Mouse (Mus musculus): Measurements from ENCODE around the gene Top3a. TPM values are rescaled to one million over a fixed set of nuclear protein-coding genes. Genes with fewer than 3 reads are reported as not detected.

The Top3a gene
- total RNA-seq, 2 experiments from 2014 or later: 3.4 to 3.9 TPM

DNA sequence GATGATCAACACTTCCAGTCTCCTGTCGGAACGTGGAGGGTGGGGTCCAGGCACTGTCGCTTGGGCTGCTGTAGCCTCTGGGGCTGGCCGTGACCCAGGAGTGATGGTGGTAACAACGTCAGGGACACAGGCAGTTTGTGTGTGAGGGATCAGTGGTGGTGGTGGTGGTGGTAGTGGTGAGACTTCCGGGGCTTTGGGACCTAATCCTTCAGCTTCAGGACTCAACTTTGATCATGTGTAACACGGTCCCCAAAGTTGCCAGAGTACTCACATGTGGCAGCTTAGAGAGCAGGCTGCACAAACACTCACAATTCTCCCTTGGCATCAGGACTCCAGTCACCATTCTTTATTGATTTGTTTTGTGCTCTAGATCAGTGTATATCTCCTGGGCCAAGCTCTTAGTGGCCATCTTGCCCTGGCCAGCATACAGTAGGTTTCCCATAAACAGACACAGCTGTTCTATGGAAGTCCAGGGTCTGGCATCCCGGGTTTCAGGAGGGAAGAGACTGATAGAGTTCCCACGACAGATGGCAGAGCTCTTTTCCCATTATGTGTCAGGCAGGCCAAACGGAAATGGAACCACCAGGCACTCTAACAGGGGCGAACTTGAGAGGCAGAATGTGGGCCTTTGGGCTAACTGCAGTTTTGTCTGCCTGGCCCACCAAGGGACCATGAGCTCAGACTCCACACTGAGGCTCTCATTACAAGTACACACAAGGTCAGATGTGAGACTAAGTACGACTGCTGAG, 49.6 kb downstream of the Top3a start:
- intact Hi-C loops (cut with DNase I): loop anchor here (2.0 kb wide), 1 partner anchor 49 kb away; the partner anchor contains the start of genes Smcr8 and Top3a
- no peak for DNase-seq (ENCODE audit: low spot score in 2 of 2)

GRCm38 (mm10) chr11:60726601-60727391, 50.4 kb downstream of the Top3a start, which contains the start of gene Flii:
Gene Flii (minus strand): TSS chr11:60727263.
- peak in 1 of 2 experiments; percentile 76 for DNase-seq (ENCODE audit: low spot score in 2 of 2)
- intact Hi-C loops (cut with DNase I): no loop called here

GRCm38 (mm10) chr11:60719263-60719662, 57.9 kb downstream of the Top3a start:
- intact Hi-C loops (cut with DNase I): no loop called here
- DNase-seq (ENCODE audit: low spot score in 2 of 2): no peak

DNA sequence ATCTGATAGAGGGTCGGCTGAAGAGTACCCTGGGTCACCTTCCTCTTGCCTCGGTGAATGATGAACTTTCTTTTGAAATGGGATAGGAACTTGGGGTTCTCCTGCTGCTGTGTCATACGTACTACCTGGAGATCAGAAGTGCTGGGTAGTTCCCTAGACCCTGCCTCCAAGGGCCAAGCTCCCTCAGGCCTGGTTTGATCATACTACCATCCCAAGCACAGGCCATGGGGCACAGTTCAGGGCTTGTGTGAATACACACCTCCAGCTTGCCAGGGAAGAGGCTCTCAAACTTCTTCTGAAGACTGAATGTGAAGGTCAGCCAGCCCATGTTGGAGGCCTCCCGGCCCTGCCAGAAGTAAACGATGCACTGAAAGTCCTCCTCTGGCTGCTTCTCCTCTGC, 61.3 kb downstream of the Top3a start:
- DNase-seq (ENCODE audit: low spot score in 2 of 2): no peak
- intact Hi-C loops (cut with DNase I): no loop called here

DNA sequence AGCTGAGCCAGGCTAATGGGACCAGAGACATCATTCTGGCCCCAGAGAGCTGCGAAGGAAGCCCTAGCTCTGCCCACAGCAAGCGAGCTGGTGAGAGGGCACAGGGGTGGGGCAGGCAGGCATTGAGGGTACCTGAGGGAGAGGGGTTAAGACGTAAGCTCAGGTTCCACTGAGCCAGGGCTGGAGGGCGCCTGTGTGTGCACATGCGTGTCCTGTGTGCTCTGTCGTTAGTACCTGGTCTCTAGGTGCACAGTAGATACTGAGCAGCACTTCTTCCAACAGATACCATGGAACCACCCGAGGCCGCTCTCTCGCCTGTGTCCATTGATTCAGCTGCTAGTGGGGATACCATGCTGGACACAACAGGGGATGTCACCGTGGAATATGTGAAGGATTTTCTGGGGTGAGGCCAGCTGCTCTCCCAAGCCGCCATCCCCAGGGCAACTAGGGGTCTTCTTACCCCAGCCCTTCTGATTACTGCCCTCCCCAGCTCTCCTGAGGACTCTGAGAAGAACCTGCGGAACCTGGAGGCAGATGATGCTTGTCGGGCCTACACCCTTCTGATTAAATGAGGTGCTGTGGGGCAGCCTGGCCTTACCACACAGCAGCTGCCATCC, 64.4 kb downstream of the Top3a start:
- intact Hi-C loops (cut with DNase I): no loop called here
- no peak for DNase-seq (ENCODE audit: low spot score in 2 of 2)

- DNase-seq (ENCODE audit: low spot score in 2 of 2): no peak
- intact Hi-C loops (cut with DNase I): no loop called here
Measured at GRCm38 (mm10) chr11:60712040-60712439, 65.1 kb downstream of the Top3a start.

GRCm38 (mm10) chr11:60711218-60711617, 65.9 kb downstream of the Top3a start:
- DNase-seq (ENCODE audit: low spot score in 2 of 2): no peak
- intact Hi-C loops (cut with DNase I): no loop called here

- intact Hi-C loops (cut with DNase I): no loop called here
- no peak for DNase-seq (ENCODE audit: low spot score in 2 of 2)
Measured at GRCm38 (mm10) chr11:60709481-60710465, 67.4 kb downstream of the Top3a start.

GRCm38 (mm10) chr11:60708631-60709030, 68.5 kb downstream of the Top3a start:
- intact Hi-C loops (cut with DNase I): no loop called here
- DNase-seq (ENCODE audit: low spot score in 2 of 2): no peak

DNA sequence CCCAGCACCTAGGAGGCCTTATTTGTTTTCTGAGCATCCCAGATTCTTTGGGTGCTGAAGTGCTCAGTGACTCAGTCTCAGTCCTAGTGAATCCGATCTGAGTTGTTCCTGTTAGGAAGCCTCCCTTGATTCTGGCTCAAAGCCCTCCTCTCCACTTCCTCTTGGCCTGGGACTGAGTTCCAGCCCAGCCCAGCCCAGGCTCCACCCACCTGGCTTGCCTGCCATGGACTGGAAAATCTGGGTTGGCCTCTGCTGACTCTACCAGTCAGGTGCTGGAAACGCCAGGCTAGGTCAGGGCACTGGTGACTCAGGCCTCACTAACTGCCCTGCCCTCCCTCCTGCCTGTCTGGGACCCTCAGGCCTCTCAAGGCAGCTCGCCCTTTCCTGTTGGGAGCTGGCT, 69.5 kb downstream of the Top3a start:
- DNase-seq (ENCODE audit: low spot score in 2 of 2): peak in 1 of 2 experiments; percentile 10
- intact Hi-C loops (cut with DNase I): no loop called here

DNA sequence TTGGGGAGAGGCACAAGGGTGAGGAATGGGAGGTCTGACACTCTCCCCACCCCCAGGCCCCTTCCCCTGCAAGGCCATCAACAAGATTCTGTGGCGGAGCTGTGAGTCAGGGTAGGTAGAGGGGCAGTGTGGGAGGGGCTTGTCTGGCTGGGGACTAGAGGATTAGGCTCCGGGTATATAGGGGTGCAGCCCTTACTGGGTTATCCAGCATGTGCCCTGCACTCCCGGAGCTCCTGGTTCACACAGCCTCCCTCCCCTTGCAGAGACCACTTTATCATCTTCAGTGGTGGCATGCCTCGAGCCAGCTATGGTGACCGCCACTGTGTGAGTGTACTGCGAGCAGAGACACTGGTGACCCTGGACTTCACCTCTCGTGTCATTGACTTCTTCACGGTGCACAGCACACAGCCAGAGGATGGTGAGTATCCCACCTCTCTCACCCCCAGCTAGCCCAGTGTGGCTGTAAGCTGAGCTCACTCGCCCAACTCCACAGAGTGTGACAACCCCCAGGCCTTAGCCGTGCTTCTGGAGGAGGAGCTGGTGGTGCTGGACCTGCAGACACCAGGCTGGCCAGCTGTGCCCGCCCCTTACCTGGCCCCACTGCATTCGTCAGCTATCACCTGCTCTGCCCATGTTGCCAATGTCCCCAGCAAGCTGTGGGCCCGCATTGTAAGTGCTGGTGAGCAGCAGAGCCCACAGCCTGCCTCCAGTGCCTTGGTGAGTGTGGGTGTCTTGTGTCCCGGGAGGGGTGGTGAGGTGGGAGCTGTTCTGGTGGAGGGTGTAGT, 70.3 kb downstream of the Top3a start:
- intact Hi-C loops (cut with DNase I): no loop called here
- peak in 1 of 2 experiments; percentile 3 for DNase-seq (ENCODE audit: low spot score in 2 of 2)

DNA sequence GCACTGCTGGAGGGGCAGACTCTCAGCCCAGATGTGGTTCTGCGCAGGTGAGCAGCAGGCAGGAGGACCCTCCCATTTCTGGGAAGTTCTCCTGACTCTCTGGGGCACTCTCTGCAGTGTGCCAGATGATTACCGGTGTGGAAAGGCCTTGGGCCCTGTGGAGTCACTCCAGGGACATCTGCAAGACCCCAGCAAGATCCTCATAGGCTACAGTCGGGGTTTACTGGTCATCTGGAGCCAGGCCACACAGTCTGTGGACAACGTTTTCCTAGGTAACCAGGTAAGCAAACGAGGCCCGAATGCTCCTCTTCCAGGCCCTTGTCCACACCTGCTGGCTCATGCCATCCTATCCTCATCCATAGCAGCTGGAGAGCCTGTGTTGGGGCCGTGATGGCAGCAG, 71.1 kb downstream of the Top3a start:
- peak in 1 of 2 experiments; percentile 3 for DNase-seq (ENCODE audit: low spot score in 2 of 2)
- intact Hi-C loops (cut with DNase I): no loop called here

- intact Hi-C loops (cut with DNase I): no loop called here
- peak in 1 of 2 experiments; percentile 2 for DNase-seq (ENCODE audit: low spot score in 2 of 2)
Measured at GRCm38 (mm10) chr11:60705255-60705654, 71.9 kb downstream of the Top3a start.

DNA sequence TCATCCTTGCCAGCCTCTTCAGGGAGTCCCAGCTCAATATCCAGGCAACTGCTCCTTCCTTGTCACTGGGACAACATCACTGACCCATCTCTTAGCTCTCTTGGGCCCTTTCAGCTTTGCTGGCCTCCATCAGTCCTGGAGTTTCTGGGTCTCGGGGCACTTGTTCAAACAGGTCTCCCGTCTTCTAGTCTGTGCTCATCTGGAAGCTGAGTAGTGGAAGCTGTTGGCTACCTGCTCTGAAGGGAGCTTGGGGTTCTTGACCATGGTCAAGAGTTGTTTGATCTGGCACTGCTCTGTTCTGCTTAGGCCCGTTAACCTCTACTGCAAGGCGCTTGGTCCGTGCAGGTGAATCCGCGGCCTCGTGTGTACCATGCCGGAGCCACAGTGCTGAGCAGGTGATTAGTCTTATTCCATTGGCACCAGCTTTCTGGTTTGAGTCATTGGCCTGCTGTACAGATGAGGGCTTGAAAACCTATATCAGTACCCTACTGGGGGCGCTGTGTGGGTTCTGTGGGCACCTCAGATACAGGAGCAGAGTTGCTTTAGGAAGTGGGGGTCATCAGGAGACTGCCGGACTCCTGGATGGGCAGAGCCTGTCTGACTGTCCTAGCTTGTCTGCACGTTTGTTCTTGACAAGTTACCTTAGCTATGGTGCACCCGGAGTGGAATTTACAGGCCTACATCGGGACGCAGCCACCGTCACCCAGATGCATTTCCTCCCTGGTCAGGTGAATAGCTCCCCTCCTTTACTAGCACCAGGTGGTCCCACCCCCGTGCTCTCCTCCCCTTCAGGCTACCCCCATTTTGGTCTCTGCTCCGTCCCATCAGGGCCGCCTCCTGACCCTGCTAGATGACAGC, 72.9 kb downstream of the Top3a start:
- intact Hi-C loops (cut with DNase I): no loop called here
- peak; percentile 2 to 4 for DNase-seq (ENCODE audit: low spot score in 2 of 2)

GRCm38 (mm10) chr11:60703131-60703530, 74.0 kb downstream of the Top3a start:
- DNase-seq (ENCODE audit: low spot score in 2 of 2): peak; percentile 69 to 85
- intact Hi-C loops (cut with DNase I): no loop called here

GRCm38 (mm10) chr11:60701611-60702010, 75.6 kb downstream of the Top3a start:
- intact Hi-C loops (cut with DNase I): no loop called here
- DNase-seq (ENCODE audit: low spot score in 2 of 2): peak in 1 of 2 experiments; percentile 3

All from left cerebral cortex, postnatal 14 days (tissue).